Mouse (Mus musculus): Measurements from ENCODE around the gene Igdcc4. TPM values are rescaled to one million over a fixed set of nuclear protein-coding genes. Genes with fewer than 3 reads are reported as not detected.

The Igdcc4 gene
- polyA plus RNA-seq, 1 experiment from 2014 or later: 15.7 TPM

- no peak overlapping the region for H3K27ac ChIP-seq
- no peaks in the 10 kb centered on the region for H3K9me3 ChIP-seq
- no peak overlapping the region for H3K4me3 ChIP-seq (replicated peaks)
- ATAC-seq (ENCODE audit: insufficient number of reproducible peaks, insufficient read depth, low FRiP score, low TSS enrichment, low read depth): peak; percentile 54; the same call in 1 of the 2 replicates
- 33% methylated on average over 6 of the region's 6 CpGs for WGBS
- peaks cover 45% of the 10 kb centered on the region for H3K27me3 ChIP-seq
- peaks cover 56% of the 10 kb centered on the region for H3K4me1 ChIP-seq (replicated peaks)
- no peak overlapping the region for H3K4me2 ChIP-seq
- no peaks in the 10 kb centered on the region for H3K36me3 ChIP-seq
- no peak overlapping the region for H3K9ac ChIP-seq (replicated peaks)
Observed at GRCm38 (mm10) chr9:65157631-65158030, 56.3 kb downstream of the Igdcc4 start.

- no peak overlapping the region for H3K27ac ChIP-seq
- H3K36me3 ChIP-seq: no peaks in the 10 kb centered on the region
- no peak overlapping the region for H3K4me2 ChIP-seq
- no peak overlapping the region for H3K9ac ChIP-seq (replicated peaks)
- H3K4me3 ChIP-seq (replicated peaks): no peak overlapping the region
- H3K27me3 ChIP-seq: peaks cover 69% of the 10 kb centered on the region
- peaks cover 5% of the 10 kb centered on the region; the same call in 1 of the 2 replicates for H3K9me3 ChIP-seq
- WGBS: 41% methylated on average over 4 of the region's 4 CpGs
- peaks cover 44% of the 10 kb centered on the region for H3K4me1 ChIP-seq (replicated peaks)
- no peak for ATAC-seq (ENCODE audit: insufficient number of reproducible peaks, insufficient read depth, low FRiP score, low TSS enrichment, low read depth)
Observed at GRCm38 (mm10) chr9:65161188-65161587, 59.9 kb downstream of the Igdcc4 start.

DNA sequence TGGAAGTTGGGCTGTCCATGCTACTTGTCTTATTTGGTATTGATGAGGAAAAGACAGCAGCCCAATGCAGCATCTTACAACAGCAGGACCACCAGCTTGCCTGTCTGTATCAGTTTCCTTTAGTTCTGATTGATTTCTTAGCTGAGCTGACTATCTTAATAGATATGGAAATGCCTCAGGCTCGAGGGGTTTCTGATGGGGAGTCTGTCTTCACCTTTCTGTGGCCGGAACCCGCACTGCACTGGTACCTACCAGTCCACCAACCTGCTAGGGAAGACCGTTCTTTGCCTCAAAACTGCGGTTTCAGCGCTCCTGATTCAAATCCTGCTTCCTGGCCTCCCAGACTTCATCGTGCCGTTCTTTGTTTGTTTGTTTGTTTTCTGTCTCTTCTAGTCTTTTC, 60.6 kb downstream of the Igdcc4 start:
- Histone ChIP-seq H3K27me3 (peaks cover 65% of the 10 kb centered on the region), H3K9ac (replicated peaks) (no peak overlapping the region), H3K4me3 (replicated peaks) (no peak overlapping the region; the same call in 1 of the 2 replicates), H3K27ac (no peak overlapping the region), H3K4me1 (replicated peaks) (peaks cover 44% of the 10 kb centered on the region), H3K36me3 (no peaks in the 10 kb centered on the region), H3K9me3 (peaks cover 5% of the 10 kb centered on the region; the same call in 1 of the 2 replicates), H3K4me2 (peak overlapping the region; percentile 88; the same call in 1 of the 2 replicates)
- 16% methylated on average over 8 of the region's 8 CpGs for WGBS
- no peak for ATAC-seq (ENCODE audit: insufficient number of reproducible peaks, insufficient read depth, low FRiP score, low TSS enrichment, low read depth)

DNA sequence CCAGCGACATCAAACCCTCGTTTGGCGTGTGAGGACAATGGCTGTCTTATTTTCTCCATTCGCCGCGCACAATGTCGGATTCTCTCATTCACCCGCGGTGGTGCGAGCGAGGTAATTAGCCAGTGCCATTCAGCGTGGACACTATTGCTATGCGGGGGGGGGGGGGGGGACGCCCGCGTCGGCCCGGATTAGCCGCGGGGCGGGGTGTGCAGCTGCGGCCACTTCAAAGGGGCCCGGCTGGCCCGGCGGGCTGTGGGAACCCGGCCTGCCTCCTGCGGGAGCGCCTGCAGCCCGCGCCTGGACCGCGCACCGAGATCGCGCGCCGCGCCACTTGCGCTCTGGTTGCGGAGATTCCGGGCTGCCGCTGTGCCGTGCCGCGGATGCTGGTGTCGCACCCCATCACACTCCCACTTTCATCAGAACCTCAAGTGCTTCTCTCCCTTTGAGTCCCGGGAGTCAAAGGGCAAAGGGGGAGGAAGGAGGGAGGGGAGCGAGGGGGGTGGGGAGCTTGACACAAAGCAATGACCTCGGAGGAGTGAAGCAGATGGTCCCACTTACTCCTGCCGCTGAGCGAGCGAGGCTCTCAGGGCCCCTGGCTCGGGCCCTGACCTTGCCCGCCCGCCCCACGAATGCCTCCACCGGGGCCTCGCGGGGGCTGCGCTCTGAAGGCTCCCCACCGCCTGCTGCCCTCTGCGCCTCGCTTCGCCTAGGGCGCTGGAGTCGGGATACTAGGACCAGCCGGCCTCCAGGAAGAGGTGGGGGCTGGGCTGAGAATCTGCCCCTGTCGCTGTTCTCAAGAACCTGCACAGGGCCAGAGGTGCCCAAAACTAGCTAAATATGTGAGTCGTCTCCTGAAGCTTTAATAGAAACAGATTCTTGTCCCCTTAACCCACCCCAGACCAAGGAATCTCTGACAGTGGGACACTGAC, 61.7 kb downstream of the Igdcc4 start:
- Histone ChIP-seq H3K9ac (replicated peaks) (peak overlapping the region; percentile 58), H3K9me3 (peaks cover 5% of the 10 kb centered on the region; the same call in 1 of the 2 replicates), H3K27ac (no peak overlapping the region), H3K4me3 (replicated peaks) (peak overlapping the region; percentile 49), H3K4me1 (replicated peaks) (peaks cover 37% of the 10 kb centered on the region), H3K4me2 (peak overlapping the region; percentile 88), H3K27me3 (peaks cover 64% of the 10 kb centered on the region), H3K36me3 (no peaks in the 10 kb centered on the region)
- no peak for ATAC-seq (ENCODE audit: insufficient number of reproducible peaks, insufficient read depth, low FRiP score, low TSS enrichment, low read depth)
- WGBS: under 1% methylated on average over 60 of the region's 69 CpGs

DNA sequence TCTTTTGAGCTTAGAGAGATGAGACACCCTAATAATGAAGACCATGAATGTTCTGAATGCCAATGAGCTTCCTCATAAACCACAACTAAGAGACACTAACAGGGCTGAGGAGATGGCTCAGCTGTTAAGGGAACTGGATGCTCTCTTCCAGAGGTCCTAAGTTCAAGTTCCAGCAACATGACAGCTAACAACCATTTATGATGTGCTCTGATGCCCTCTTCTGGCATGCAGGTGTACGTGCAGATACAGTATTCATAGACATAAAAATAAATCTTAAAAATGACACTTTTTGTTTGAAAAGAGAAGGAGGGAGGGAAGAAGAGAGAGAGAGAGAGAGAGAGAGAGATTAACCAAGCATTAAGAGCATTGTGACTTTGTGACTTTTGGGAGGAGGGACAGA, 63.6 kb downstream of the Igdcc4 start:
- H3K4me3 ChIP-seq (replicated peaks): no peak overlapping the region
- no peak overlapping the region for H3K4me2 ChIP-seq
- H3K4me1 ChIP-seq (replicated peaks): peaks cover 54% of the 10 kb centered on the region
- no peak overlapping the region for H3K27ac ChIP-seq
- H3K9me3 ChIP-seq: peaks cover 5% of the 10 kb centered on the region; the same call in 1 of the 2 replicates
- H3K9ac ChIP-seq (replicated peaks): no peak overlapping the region
- peaks cover 67% of the 10 kb centered on the region for H3K27me3 ChIP-seq
- H3K36me3 ChIP-seq: no peaks in the 10 kb centered on the region
- WGBS: 18% methylated on average over 1 of the region's 1 CpGs
- no peak for ATAC-seq (ENCODE audit: insufficient number of reproducible peaks, insufficient read depth, low FRiP score, low TSS enrichment, low read depth)

- whole genome bisulfite sequencing: 9% methylated on average over 9 of the region's 9 CpGs
- Histone ChIP-seq H3K9ac (replicated peaks) (no peak overlapping the region), H3K36me3 (no peaks in the 10 kb centered on the region), H3K4me3 (replicated peaks) (no peak overlapping the region), H3K27ac (0 out of 2 replicates have a peak overlapping the region, but pooled peaks have one; percentile 13), H3K4me1 (replicated peaks) (peaks cover 58% of the 10 kb centered on the region), H3K27me3 (peaks cover 54% of the 10 kb centered on the region), H3K9me3 (peaks cover 5% of the 10 kb centered on the region; the same call in 1 of the 2 replicates), H3K4me2 (no peak overlapping the region)
- no peak for ATAC-seq (ENCODE audit: insufficient number of reproducible peaks, insufficient read depth, low FRiP score, low TSS enrichment, low read depth)
Observed at GRCm38 (mm10) chr9:65166386-65166785, 65.1 kb downstream of the Igdcc4 start.

GRCm38 (mm10) chr9:65168534-65168933, 67.2 kb downstream of the Igdcc4 start:
- H3K27ac ChIP-seq: peak overlapping the region; percentile 79
- 0 out of 2 replicates have a peak overlapping the region, but pooled peaks have one; percentile 9 for H3K4me2 ChIP-seq
- 0 out of 2 replicates have a peak, but pooled peaks have one; percentile 60 for ATAC-seq (ENCODE audit: insufficient number of reproducible peaks, insufficient read depth, low FRiP score, low TSS enrichment, low read depth)
- no peak overlapping the region for H3K4me3 ChIP-seq (replicated peaks)
- WGBS: 21% methylated on average over 6 of the region's 6 CpGs
- peaks cover 5% of the 10 kb centered on the region; the same call in 1 of the 2 replicates for H3K9me3 ChIP-seq
- peaks cover 50% of the 10 kb centered on the region for H3K27me3 ChIP-seq
- H3K9ac ChIP-seq (replicated peaks): no peak overlapping the region
- no peaks in the 10 kb centered on the region for H3K36me3 ChIP-seq
- peaks cover 46% of the 10 kb centered on the region for H3K4me1 ChIP-seq (replicated peaks)

GRCm38 (mm10) chr9:65168952-65169351, 67.7 kb downstream of the Igdcc4 start:
- H3K4me2 ChIP-seq: peak overlapping the region; percentile 9; the same call in 1 of the 2 replicates
- 1% methylated on average over 4 of the region's 4 CpGs for whole genome bisulfite sequencing
- H3K4me3 ChIP-seq (replicated peaks): no peak overlapping the region
- H3K9ac ChIP-seq (replicated peaks): no peak overlapping the region
- ATAC-seq (ENCODE audit: insufficient number of reproducible peaks, insufficient read depth, low FRiP score, low TSS enrichment, low read depth): 0 out of 2 replicates have a peak, but pooled peaks have one; percentile 18
- H3K9me3 ChIP-seq: peaks cover 5% of the 10 kb centered on the region; the same call in 1 of the 2 replicates
- H3K4me1 ChIP-seq (replicated peaks): peaks cover 43% of the 10 kb centered on the region
- H3K27ac ChIP-seq: peak overlapping the region; percentile 79
- peaks cover 50% of the 10 kb centered on the region for H3K27me3 ChIP-seq
- no peaks in the 10 kb centered on the region for H3K36me3 ChIP-seq

DNA sequence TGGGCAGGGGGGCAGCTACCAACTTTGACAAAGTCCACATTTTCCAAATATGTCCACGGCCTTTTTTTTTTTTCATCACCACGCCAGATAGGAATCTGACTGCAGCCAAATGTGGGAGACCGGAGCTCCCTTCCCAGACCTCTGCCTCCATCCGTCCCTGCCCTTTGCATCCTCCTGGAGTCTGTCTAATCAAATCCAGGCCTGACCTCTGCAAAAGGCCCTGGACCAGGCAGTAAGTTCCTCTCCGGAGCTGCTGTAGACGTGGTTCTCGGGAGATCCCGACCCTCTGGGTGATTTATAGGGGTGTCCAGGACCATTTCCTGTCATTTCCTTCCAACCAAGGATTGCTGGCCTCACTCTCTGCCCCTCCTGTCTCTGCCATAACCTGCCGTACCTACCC, 71.4 kb downstream of the Igdcc4 start:
- Histone ChIP-seq H3K4me3 (replicated peaks) (no peak overlapping the region), H3K9ac (replicated peaks) (no peak overlapping the region), H3K27me3 (peaks cover 58% of the 10 kb centered on the region), H3K4me1 (replicated peaks) (peaks cover 52% of the 10 kb centered on the region), H3K4me2 (no peak overlapping the region), H3K9me3 (no peaks in the 10 kb centered on the region), H3K36me3 (no peaks in the 10 kb centered on the region), H3K27ac (no peak overlapping the region)
- 11% methylated on average over 9 of the region's 9 CpGs for WGBS
- ATAC-seq (ENCODE audit: insufficient number of reproducible peaks, insufficient read depth, low FRiP score, low TSS enrichment, low read depth): no peak

DNA sequence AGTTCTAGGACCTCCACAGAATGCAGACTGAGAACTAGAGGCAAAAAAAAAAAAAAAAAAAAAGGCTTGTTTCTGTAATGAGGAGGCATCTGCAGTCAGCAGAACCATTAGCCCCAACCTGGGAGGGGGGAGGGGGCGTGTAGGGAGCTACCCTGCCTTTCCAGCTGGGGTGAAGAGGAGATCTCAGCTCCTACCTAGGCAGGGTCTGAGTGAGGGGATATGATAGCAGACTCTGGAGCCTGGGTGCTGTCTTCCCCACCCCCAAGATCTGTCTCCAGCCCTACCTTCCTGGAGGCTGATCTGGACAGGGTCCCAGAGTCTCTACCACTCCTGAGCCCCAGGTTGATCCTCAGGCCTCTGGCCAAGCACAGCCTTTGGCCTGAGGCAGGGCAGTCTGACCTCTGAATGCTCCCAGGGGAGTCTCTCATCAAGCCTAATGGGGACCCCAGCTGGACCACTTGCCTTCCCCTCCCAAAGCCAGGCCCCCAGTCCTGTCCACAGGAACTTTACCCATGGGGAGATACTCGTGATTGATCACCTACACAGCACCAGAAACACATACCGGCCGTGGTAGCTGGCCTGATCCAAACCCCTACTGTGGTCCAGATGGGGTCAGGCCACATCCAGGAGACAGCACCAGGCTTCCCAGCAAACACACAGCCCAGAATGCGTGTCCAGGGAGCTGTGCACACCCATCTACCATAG, 74.1 kb downstream of the Igdcc4 start:
- Histone ChIP-seq H3K27me3 (peaks cover 76% of the 10 kb centered on the region), H3K36me3 (no peaks in the 10 kb centered on the region), H3K4me2 (no peak overlapping the region), H3K9me3 (no peaks in the 10 kb centered on the region), H3K4me1 (replicated peaks) (peaks cover 57% of the 10 kb centered on the region), H3K4me3 (replicated peaks) (no peak overlapping the region), H3K27ac (peak overlapping the region; percentile 46), H3K9ac (replicated peaks) (0 out of 2 replicates have a peak overlapping the region, but pooled peaks have one; percentile 23)
- no peak for ATAC-seq (ENCODE audit: insufficient number of reproducible peaks, insufficient read depth, low FRiP score, low TSS enrichment, low read depth)
- WGBS: 19% methylated on average over 5 of the region's 5 CpGs
